Mouse (Mus musculus): ENCODE results near the gene Ccdc188. TPM values are rescaled to one million over a fixed set of nuclear protein-coding genes. Genes with fewer than 3 reads are reported as not detected.

The Ccdc188 gene
- polyA plus RNA-seq, 1 experiment from 2014 or later: not detected

DNA sequence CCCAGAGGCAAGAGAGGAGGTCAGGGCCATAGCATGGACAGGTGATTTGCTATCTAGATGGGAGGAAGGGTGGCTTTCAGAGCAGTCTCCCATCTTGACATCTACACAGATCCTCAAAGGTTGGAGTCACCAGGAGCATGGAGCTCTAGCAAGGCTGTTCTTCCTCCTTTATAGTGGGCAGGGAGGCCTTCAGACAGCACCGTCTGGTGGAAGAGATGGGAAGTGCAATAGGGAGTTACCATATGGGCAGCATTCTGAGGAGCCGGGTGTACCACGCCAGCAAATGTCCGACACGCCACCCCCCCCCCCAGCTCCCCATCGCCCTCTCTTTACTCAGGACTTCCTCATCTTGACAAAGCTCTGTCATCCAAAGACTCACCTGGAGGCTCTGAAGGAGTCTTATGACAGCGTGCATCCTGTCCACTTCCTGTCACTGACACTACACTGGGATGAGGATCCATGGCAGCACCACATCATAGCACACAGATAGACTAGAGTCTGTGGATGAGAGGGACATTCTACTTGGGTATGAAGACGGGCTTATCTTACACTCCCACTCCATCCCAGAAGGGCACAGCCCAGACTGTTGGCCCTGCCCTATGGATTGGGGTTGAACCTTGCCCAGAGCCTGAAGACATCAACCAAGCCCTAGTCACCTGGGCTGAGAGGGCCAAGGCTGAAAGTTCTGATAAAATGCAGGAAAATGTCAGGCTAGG lies 6.8 kb upstream of the Ccdc188 start:
- Histone ChIP-seq H3K9me3 (ENCODE audit: control insufficient read depth, low read length) (no peaks in the 10 kb centered on the region), H3K9ac (ENCODE audit: low read depth, low read length) (no peak overlapping the region)

DNA sequence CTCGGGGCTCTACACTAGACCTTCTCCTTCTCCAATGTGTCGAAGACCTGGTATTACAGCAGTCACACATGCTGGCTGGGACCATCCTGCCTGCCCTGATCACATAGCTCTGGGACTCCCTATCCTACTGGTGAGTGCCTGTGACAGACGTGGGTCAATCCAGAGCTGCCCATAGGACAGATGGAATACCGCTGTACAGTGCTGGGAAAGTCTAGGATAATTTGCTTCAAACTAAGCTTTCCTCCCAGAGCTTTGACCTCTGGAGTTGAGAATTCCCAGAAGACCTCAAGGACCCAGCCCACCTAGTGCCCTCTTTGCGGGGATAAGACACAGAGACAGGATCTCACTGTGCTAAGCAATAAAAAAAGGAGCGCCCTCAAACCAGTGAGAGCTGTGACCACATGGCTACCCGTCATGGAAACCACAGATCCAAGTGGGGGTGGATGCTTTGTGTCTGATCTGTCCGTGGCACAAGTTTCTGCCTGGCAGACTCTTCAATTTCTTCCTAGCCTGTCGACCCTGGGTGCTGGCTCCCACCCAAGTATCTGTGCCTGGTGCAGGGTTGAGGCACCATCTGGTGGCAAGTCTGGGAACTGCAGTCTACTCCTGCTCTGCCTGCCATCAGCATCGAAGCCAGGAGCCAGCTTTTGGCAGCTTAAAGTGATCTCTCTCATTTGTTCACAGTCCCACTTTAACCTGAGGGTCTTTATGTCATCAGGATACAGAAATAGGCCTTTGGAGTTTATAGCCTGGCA lies 6.1 kb upstream of the Ccdc188 start:
- H3K27ac ChIP-seq (ENCODE audit: low read depth, low read length): no peak overlapping the region

More for the DNA sequence above, 6.8 kb upstream of the Ccdc188 start:
- peak; percentile 44 for DNase-seq (ENCODE audit: low spot score)
- ATAC-seq (replicated peaks; ENCODE audit: low FRiP score): peak; percentile 35; the same call in 1 of the 2 replicates
- Histone ChIP-seq H3K4me3 (ENCODE audit: low read depth, low read length) (no peak overlapping the region), H3K4me2 (no peak overlapping the region), H3K36me3 (ENCODE audit: control insufficient read depth, insufficient read depth, low read length) (no peaks in the 10 kb centered on the region), H3K27ac (ENCODE audit: low read depth, low read length) (no peak overlapping the region), H3K27me3 (replicated peaks; ENCODE audit: control insufficient read depth, insufficient read depth, low read length) (no peaks in the 10 kb centered on the region), H3K4me1 (replicated peaks; ENCODE audit: control insufficient read depth, insufficient read depth, low read length) (no peaks in the 10 kb centered on the region)
- WGBS: 18% methylated on average over 8 of the region's 8 CpGs

DNA sequence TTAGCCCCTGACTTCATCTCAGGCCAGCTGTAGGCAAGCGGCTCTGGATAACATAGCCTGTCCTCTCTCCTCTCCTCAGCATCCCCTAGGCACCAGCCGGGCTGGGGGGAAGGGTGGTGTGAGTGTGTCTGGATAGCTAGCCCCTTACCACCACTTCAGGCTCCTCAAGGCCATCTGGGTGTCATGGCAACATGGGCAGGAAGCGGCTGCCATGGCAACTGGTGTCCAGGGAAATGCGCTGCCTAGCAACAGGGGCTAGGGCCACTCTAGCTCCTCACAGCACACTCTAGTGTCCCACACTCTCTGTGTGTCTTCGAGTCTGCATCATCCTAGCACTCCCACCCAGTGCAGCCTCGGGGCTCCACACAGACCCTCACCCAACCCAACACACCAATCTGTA lies 4.0 kb upstream of the Ccdc188 start:
- 62% methylated on average over 6 of the region's 6 CpGs for WGBS
- no peak overlapping the region for H3K27ac ChIP-seq (ENCODE audit: low read depth, low read length)
- no peak overlapping the region for H3K4me2 ChIP-seq
- no peak overlapping the region for H3K4me3 ChIP-seq (ENCODE audit: low read depth, low read length)
- no peak for DNase-seq (ENCODE audit: low spot score)
- no peak overlapping the region for H3K9ac ChIP-seq (ENCODE audit: low read depth, low read length)
- no peaks in the 10 kb centered on the region for H3K36me3 ChIP-seq (ENCODE audit: control insufficient read depth, insufficient read depth, low read length)
- H3K27me3 ChIP-seq (replicated peaks; ENCODE audit: control insufficient read depth, insufficient read depth, low read length): no peaks in the 10 kb centered on the region
- no peaks in the 10 kb centered on the region for H3K4me1 ChIP-seq (replicated peaks; ENCODE audit: control insufficient read depth, insufficient read depth, low read length)
- no peak for ATAC-seq (replicated peaks; ENCODE audit: low FRiP score)
- no peaks in the 10 kb centered on the region for H3K9me3 ChIP-seq (ENCODE audit: control insufficient read depth, low read length)

More for the DNA sequence above, 6.1 kb upstream of the Ccdc188 start:
- H3K4me3 ChIP-seq (ENCODE audit: low read depth, low read length): no peak overlapping the region
- no peaks in the 10 kb centered on the region for H3K36me3 ChIP-seq (ENCODE audit: control insufficient read depth, insufficient read depth, low read length)
- ATAC-seq (replicated peaks; ENCODE audit: low FRiP score): peak; percentile 17
- DNase-seq (ENCODE audit: low spot score): peak; percentile 77
- 39% methylated on average over 10 of the region's 10 CpGs for WGBS
- H3K9ac ChIP-seq (ENCODE audit: low read depth, low read length): no peak overlapping the region
- no peaks in the 10 kb centered on the region for H3K27me3 ChIP-seq (replicated peaks; ENCODE audit: control insufficient read depth, insufficient read depth, low read length)
- no peaks in the 10 kb centered on the region for H3K4me1 ChIP-seq (replicated peaks; ENCODE audit: control insufficient read depth, insufficient read depth, low read length)
- no peak overlapping the region for H3K4me2 ChIP-seq
- H3K9me3 ChIP-seq (ENCODE audit: control insufficient read depth, low read length): no peaks in the 10 kb centered on the region

DNA sequence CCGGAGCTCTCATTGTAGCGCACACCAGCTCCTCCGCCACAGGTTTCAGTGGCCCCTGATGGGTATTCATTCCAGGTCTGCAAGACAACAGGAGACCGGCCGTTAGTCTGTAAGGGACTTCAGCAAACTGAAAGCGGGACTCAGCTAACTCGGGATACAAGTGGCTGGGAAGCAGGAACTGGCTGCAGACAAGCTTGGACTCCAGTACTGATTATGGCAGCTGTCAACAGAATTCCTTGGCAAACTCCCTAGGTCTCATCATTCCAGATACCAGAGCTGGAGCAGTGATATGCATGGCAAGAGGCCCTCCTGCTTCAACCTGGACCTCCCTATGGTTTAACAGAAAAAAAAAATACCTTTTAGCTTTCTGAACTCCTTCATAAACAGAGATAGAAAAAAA lies 2.8 kb upstream of the Ccdc188 start:
- Histone ChIP-seq H3K4me3 (ENCODE audit: low read depth, low read length) (no peak overlapping the region), H3K36me3 (ENCODE audit: control insufficient read depth, insufficient read depth, low read length) (no peaks in the 10 kb centered on the region), H3K4me2 (no peak overlapping the region), H3K9ac (ENCODE audit: low read depth, low read length) (no peak overlapping the region), H3K9me3 (ENCODE audit: control insufficient read depth, low read length) (no peaks in the 10 kb centered on the region), H3K4me1 (replicated peaks; ENCODE audit: control insufficient read depth, insufficient read depth, low read length) (0 out of 2 replicates have a peak, but pooled peaks cover 3% of the 10 kb centered on the region), H3K27me3 (replicated peaks; ENCODE audit: control insufficient read depth, insufficient read depth, low read length) (no peaks in the 10 kb centered on the region), H3K27ac (ENCODE audit: low read depth, low read length) (no peak overlapping the region)
- whole genome bisulfite sequencing: 79% methylated on average over 7 of the region's 7 CpGs
- no peak for DNase-seq (ENCODE audit: low spot score)
- ATAC-seq (replicated peaks; ENCODE audit: low FRiP score): no peak

DNA sequence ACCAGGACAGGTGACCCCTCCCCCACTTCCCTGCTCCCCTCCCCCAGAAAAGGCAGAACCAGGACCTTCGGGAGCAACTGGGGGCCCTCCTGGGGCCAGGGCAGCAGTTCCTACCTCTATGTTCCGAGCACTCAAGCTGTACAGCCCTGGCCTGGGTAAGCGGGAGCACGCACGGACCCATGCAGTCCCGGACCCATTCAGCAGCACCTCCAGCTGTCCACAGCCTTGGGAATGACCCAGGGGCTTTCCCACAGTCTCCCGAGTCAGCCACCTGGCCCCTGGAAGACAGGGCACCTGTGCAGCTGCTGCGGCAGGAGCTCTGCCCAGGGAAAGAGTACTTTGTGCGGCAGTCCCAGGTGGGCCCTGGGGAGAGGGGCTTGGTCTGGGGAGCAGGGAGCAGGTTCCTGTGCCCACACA lies 909 bp downstream of the Ccdc188 start:
- Histone ChIP-seq H3K4me3 (ENCODE audit: low read depth, low read length) (no peak overlapping the region), H3K4me1 (replicated peaks; ENCODE audit: control insufficient read depth, insufficient read depth, low read length) (0 out of 2 replicates have a peak, but pooled peaks cover 4% of the 10 kb centered on the region), H3K9me3 (ENCODE audit: control insufficient read depth, low read length) (no peaks in the 10 kb centered on the region), H3K9ac (ENCODE audit: low read depth, low read length) (no peak overlapping the region), H3K27ac (ENCODE audit: low read depth, low read length) (no peak overlapping the region), H3K27me3 (replicated peaks; ENCODE audit: control insufficient read depth, insufficient read depth, low read length) (no peaks in the 10 kb centered on the region), H3K36me3 (ENCODE audit: control insufficient read depth, insufficient read depth, low read length) (0 out of 2 replicates have a peak, but pooled peaks cover 3% of the 10 kb centered on the region), H3K4me2 (no peak overlapping the region)
- WGBS: 77% methylated on average over 9 of the region's 9 CpGs
- DNase-seq (ENCODE audit: low spot score): no peak
- no peak for ATAC-seq (replicated peaks; ENCODE audit: low FRiP score)

DNA sequence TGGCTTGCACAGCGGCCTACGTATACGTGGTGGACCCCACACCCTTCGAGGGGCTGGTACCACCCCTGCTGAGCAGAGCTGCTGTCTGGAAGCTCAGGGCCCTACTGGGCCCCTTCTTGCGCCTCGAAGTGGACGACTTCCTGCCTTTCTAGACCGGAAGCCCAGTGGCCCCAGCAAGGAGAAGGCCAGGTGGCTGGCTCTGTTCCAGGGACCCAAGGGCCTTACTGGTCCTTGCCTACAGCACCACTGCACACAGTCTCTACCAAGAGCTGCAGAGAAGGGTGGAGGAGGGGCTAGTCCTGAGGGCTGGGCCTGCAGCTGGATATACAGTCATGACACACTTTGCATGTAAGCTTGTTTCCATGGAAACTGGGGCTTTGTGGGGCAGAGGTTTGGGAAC lies 2.3 kb downstream of the Ccdc188 start:
- peaks cover 8% of the 10 kb centered on the region; the same call in 1 of the 2 replicates for H3K36me3 ChIP-seq (ENCODE audit: control insufficient read depth, insufficient read depth, low read length)
- WGBS: 53% methylated on average over 8 of the region's 8 CpGs
- no peak for DNase-seq (ENCODE audit: low spot score)

DNA sequence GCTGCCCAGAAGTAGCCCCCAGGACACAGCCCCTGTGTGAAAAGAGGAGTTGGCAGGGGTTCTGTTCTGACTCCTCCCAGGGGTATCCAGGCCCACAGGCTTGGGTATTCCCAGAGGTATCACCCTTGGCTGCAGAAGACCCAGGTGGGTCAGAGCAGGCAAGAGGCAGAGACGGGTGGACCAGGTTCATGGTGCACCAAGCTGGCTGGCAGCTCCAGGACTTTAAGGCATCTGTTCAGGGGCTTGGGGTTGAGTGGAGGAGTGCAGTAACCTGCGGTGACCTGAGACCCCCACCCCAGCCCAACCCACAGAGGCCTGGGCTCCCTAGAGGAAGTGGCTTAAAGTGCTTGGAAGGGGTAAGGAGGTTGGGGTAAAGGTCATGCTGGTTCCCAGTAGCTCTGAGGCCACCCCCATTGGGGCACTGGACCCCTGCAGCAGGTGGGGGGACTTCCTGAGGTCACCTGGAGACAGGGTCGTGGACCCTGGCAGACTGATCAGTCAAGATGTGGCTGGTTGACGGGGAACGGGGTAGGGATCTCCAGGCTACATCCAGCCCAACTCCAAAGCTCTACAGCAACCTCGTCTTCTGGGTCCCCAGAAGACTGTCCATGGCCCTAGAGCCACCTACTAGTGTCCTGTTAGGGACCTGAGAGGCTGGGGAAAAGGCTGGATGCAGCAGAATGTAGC lies 3.3 kb downstream of the Ccdc188 start:
- Histone ChIP-seq H3K9ac (ENCODE audit: low read depth, low read length) (no peak overlapping the region), H3K27ac (ENCODE audit: low read depth, low read length) (no peak overlapping the region), H3K36me3 (ENCODE audit: control insufficient read depth, insufficient read depth, low read length) (peaks cover 8% of the 10 kb centered on the region; the same call in 1 of the 2 replicates), H3K4me3 (ENCODE audit: low read depth, low read length) (no peak overlapping the region), H3K9me3 (ENCODE audit: control insufficient read depth, low read length) (no peaks in the 10 kb centered on the region), H3K4me2 (no peak overlapping the region), H3K4me1 (replicated peaks; ENCODE audit: control insufficient read depth, insufficient read depth, low read length) (0 out of 2 replicates have a peak, but pooled peaks cover 4% of the 10 kb centered on the region), H3K27me3 (replicated peaks; ENCODE audit: control insufficient read depth, insufficient read depth, low read length) (no peaks in the 10 kb centered on the region)
- ATAC-seq (replicated peaks; ENCODE audit: low FRiP score) (no peak), DNase-seq (ENCODE audit: low spot score) (no peak)
- WGBS: 74% methylated on average over 6 of the region's 6 CpGs

More for the DNA sequence above, 2.3 kb downstream of the Ccdc188 start:
- Histone ChIP-seq H3K27ac (ENCODE audit: low read depth, low read length) (no peak overlapping the region), H3K4me1 (replicated peaks; ENCODE audit: control insufficient read depth, insufficient read depth, low read length) (0 out of 2 replicates have a peak, but pooled peaks cover 4% of the 10 kb centered on the region), H3K9ac (ENCODE audit: low read depth, low read length) (no peak overlapping the region), H3K9me3 (ENCODE audit: control insufficient read depth, low read length) (no peaks in the 10 kb centered on the region), H3K4me2 (no peak overlapping the region), H3K27me3 (replicated peaks; ENCODE audit: control insufficient read depth, insufficient read depth, low read length) (no peaks in the 10 kb centered on the region), H3K4me3 (ENCODE audit: low read depth, low read length) (no peak overlapping the region)
- peak; percentile 61 for ATAC-seq (replicated peaks; ENCODE audit: low FRiP score)

DNA sequence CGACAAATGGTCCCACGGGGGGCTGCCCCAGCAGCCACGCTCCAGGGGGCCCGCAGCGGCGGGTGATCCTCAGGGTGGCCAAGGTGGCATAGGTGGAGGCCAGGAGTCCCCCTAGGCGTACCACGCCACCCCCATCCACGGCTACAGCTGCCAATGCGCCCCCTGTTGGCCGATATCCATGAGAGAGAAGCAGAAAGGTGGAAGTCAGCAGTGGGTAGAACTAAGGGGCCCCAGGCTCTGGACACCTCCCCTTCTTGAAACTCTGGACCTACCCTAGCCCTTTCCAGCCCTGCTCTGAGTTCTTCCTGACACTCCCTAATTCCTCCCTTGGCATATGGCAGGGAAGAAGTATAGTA lies 3.8 kb downstream of the Ccdc188 start:
- H3K4me3 ChIP-seq (ENCODE audit: low read depth, low read length): no peak overlapping the region
- no peak overlapping the region for H3K9ac ChIP-seq (ENCODE audit: low read depth, low read length)
- H3K4me1 ChIP-seq (replicated peaks; ENCODE audit: control insufficient read depth, insufficient read depth, low read length): 0 out of 2 replicates have a peak, but pooled peaks cover 4% of the 10 kb centered on the region
- DNase-seq (ENCODE audit: low spot score): no peak
- H3K27me3 ChIP-seq (replicated peaks; ENCODE audit: control insufficient read depth, insufficient read depth, low read length): no peaks in the 10 kb centered on the region
- no peak overlapping the region for H3K27ac ChIP-seq (ENCODE audit: low read depth, low read length)
- H3K4me2 ChIP-seq: no peak overlapping the region
- H3K9me3 ChIP-seq (ENCODE audit: control insufficient read depth, low read length): no peaks in the 10 kb centered on the region
- peaks cover 8% of the 10 kb centered on the region; the same call in 1 of the 2 replicates for H3K36me3 ChIP-seq (ENCODE audit: control insufficient read depth, insufficient read depth, low read length)
- 73% methylated on average over 11 of the region's 11 CpGs for WGBS
- no peak for ATAC-seq (replicated peaks; ENCODE audit: low FRiP score)
